Comparison of ENCODE assay signal across 12 mouse cellular contexts in the genomic region with DNA sequence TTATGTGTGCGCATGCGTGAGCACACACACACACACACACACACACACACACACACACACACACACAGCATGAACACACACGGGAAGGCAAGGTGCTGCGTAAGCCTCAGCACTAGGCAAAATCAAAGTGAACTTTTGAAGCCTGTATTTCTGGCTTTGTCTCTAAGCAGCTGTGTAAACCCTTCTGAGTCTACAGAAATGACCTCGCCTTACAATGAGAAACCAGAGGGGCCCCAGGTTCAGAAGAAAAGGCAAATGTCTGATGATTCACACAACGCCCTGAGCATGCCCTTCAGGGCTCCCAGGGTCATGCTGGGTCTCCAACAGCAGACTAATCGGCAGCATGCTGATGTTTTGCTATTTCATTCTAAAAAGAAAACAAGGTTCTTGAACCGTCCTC.
DNase-seq lines count a peak whose midpoint lies in the region; ATAC-seq and TF ChIP-seq lines count a peak whose summit lies in the region.
"Had no signal": no experiment of that assay in that cellular context is flagged by ENCODE, and none has a peak within 500 bp of the region (broad histone marks: within the 10 kb centered on the region; RNA-seq: fewer than 3 reads in every experiment).

No protein-coding gene starts in this region.

- no peaks in the 10 kb centered on the region for H3K9me3 ChIP-seq in lung, embryonic 14.5 days (ENCODE audit: low read depth, low read length)
- H3K9me3 ChIP-seq in forebrain, postnatal 0 days (ENCODE audit: low read length): no peaks in the 10 kb centered on the region
- no peaks in the 10 kb centered on the region for H3K9me3 ChIP-seq in neural tube, embryonic 15.5 days (replicated peaks)
- no peaks in the 10 kb centered on the region for H3K9me3 ChIP-seq in liver, embryonic 12.5 days (replicated peaks)

- H3K4me1 ChIP-seq in lung, embryonic 14.5 days (ENCODE audit: insufficient read depth): peaks cover 8% of the 10 kb centered on the region; the same call in 1 of the 2 replicates
- H3K4me1 ChIP-seq in forebrain, postnatal 0 days (ENCODE audit: insufficient read depth): peaks cover 42% of the 10 kb centered on the region
- peaks cover 64% of the 10 kb centered on the region for H3K4me1 ChIP-seq in neural tube, embryonic 15.5 days
- peaks cover 10% of the 10 kb centered on the region; the same call in 1 of the 2 replicates for H3K4me1 ChIP-seq in liver, embryonic 12.5 days

- peak; percentile 45 for DNase-seq in lung, embryonic 14.5 days
- no peak for DNase-seq in lung, adult 18-20 months
- peak; percentile 60 for DNase-seq in embryo, embryonic 10.5 days (ENCODE audit: low spot score)
- no peak for DNase-seq in forebrain, postnatal 0 days
- no peak for DNase-seq in left cerebral cortex, postnatal 14 days (ENCODE audit: low spot score in 2 of 2)
- DNase-seq in layer of hippocampus, postnatal 36 days: no peak
- DNase-seq: heart, postnatal 4 days; lung, postnatal 36 days; spleen, adult 18-20 months had no signal

- no peak overlapping the region for H3K4me3 ChIP-seq in lung, embryonic 14.5 days (ENCODE audit: low read depth, low read length)
- H3K4me3 ChIP-seq in forebrain, postnatal 0 days (ENCODE audit: low read depth, low read length): no peak overlapping the region
- no peak overlapping the region for H3K4me3 ChIP-seq in neural tube, embryonic 15.5 days (replicated peaks)
- H3K4me3 ChIP-seq in liver, embryonic 12.5 days: no peak overlapping the region
- H3K4me3 ChIP-seq: gastrocnemius, adult 2 months had no signal

- H3K9ac ChIP-seq in lung, embryonic 14.5 days: no peak overlapping the region
- H3K9ac ChIP-seq in forebrain, postnatal 0 days: no peak overlapping the region
- no peak overlapping the region for H3K9ac ChIP-seq in neural tube, embryonic 15.5 days (replicated peaks)
- H3K9ac ChIP-seq in liver, embryonic 12.5 days: no peak overlapping the region

- intact Hi-C loops in left cerebral cortex, postnatal 14 days (cut with DNase I): loop anchor here (5.0 kb wide), 2 partner anchors 90 to 195 kb away; no protein-coding TSS in a partner anchor

- peak overlapping the region; percentile 55 for H3K27ac ChIP-seq in lung, embryonic 14.5 days (ENCODE audit: low read depth)
- H3K27ac ChIP-seq in forebrain, postnatal 0 days (ENCODE audit: low read depth, low read length): peak overlapping the region; percentile 62; the same call in 1 of the 2 replicates
- peak overlapping the region; percentile 51 for H3K27ac ChIP-seq in neural tube, embryonic 15.5 days (replicated peaks)
- no peak overlapping the region for H3K27ac ChIP-seq in liver, embryonic 12.5 days
- H3K27ac ChIP-seq: gastrocnemius, adult 2 months had no signal

- no peaks in the 10 kb centered on the region for H3K27me3 ChIP-seq in lung, embryonic 14.5 days (ENCODE audit: insufficient read depth, low read length)
- no peaks in the 10 kb centered on the region for H3K27me3 ChIP-seq in forebrain, postnatal 0 days (ENCODE audit: insufficient read depth, low read length)
- no peaks in the 10 kb centered on the region for H3K27me3 ChIP-seq in neural tube, embryonic 15.5 days (replicated peaks)
- no peaks in the 10 kb centered on the region for H3K27me3 ChIP-seq in liver, embryonic 12.5 days (replicated peaks)

- no peak overlapping the region for H3K4me2 ChIP-seq in lung, embryonic 14.5 days
- no peak overlapping the region for H3K4me2 ChIP-seq in forebrain, postnatal 0 days (ENCODE audit: low read depth)
- no peak overlapping the region for H3K4me2 ChIP-seq in neural tube, embryonic 15.5 days
- H3K4me2 ChIP-seq in liver, embryonic 12.5 days: no peak overlapping the region

- 38% methylated on average over 8 of the region's 8 CpGs for WGBS in lung, embryonic 14.5 days
- 36% methylated on average over 8 of the region's 8 CpGs for WGBS in forebrain, postnatal 0 days
- 35% methylated on average over 8 of the region's 8 CpGs for WGBS in neural tube, embryonic 15.5 days
- WGBS in liver, embryonic 12.5 days (ENCODE audit: insufficient replicate concordance): 78% methylated on average over 8 of the region's 8 CpGs

- ATAC-seq in lung, embryonic 14.5 days (ENCODE audit: insufficient read depth): peak; percentile 60; the same call in 1 of the 2 replicates
- ATAC-seq in forebrain, postnatal 0 days: no peak
- no peak for ATAC-seq in neural tube, embryonic 15.5 days (ENCODE audit: low FRiP score)
- ATAC-seq in liver, embryonic 12.5 days: no peak

- no peak for TF ChIP-seq CTCF in lung, embryonic 14.5 days (IDR thresholded peaks at IDR 0.05; ENCODE audit: low read depth)
- TF ChIP-seq CTCF in forebrain, postnatal 0 days (IDR thresholded peaks at IDR 0.05; ENCODE audit: low read depth): no peak

- no peaks in the 10 kb centered on the region for H3K36me3 ChIP-seq in lung, embryonic 14.5 days (ENCODE audit: insufficient read depth)
- H3K36me3 ChIP-seq in forebrain, postnatal 0 days (ENCODE audit: insufficient read depth): no peaks in the 10 kb centered on the region
- H3K36me3 ChIP-seq in neural tube, embryonic 15.5 days: no peaks in the 10 kb centered on the region
- H3K36me3 ChIP-seq in liver, embryonic 12.5 days: no peaks in the 10 kb centered on the region

Comparison
In these comparisons a context has a peak if more than half of its experiments do, and no peak if none do; other contexts are left out.
1. DNase-seq: peak in lung, embryonic 14.5 days (single experiment) and embryo, embryonic 10.5 days (single experiment); none in lung, adult 18-20 months (0 of 2), forebrain, postnatal 0 days (single experiment), left cerebral cortex, postnatal 14 days (0 of 2) and layer of hippocampus, postnatal 36 days (0 of 2).